Mouse (Mus musculus) myocyte (in vitro differentiated cells): ENCODE data around the gene Mgst3.

ENCODE experiments used
- E2F4 ChIP-seq: IDR thresholded peaks from one replicate; pipeline ENCODE4 v1.6.1; 2011; ENCODE audit warnings: mild to moderate bottlenecking, control low read depth, moderate library complexity; ENCODE audit not compliant: insufficient read depth
- MAX ChIP-seq: IDR thresholded peaks from one replicate; pipeline ENCODE4 v1.6.1; 2011; ENCODE audit warnings: low read depth, mild to moderate bottlenecking, control low read depth
- POLR2A ChIP-seq: IDR thresholded peaks from one replicate; pipeline ENCODE4 v1.6.1; 2011; ENCODE audit warnings: low read depth, mild to moderate bottlenecking, control low read depth, moderate library complexity; ENCODE audit not compliant: insufficient read length
- USF1 ChIP-seq: IDR thresholded peaks from one replicate; pipeline ENCODE4 v1.6.1; 2011; ENCODE audit warnings: low read depth, mild to moderate bottlenecking, control low read depth, moderate library complexity

DNA sequence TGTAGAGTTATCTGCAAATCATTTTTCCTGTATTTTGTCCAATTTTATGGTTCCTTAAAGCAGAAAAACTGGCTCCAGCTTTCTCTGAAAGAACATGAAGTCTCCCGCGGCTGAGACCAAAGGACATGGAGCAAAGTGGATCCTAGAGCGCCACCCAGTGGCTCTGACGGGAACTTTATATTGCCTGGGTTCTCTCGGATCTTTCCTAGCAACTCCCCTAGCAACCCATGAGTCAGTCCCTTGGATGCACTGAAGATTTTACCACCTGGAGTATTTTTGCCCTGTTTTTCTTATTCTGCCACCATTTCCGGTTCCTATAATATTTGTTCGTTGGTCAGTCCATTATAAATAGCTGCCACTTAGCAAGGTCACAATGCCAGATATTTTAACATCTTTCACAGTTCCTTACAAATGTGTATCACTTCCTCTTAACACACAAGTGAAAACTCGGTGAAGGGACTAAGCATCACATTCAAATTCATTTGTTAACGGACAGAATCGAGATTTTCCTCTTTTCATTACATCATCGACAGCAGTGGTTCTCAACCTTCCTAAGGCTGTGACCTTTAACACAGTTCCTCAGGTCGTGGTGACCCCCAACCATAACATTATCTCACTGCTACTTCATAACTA is 56.1 kb downstream of the Mgst3 start:
- TF ChIP-seq POLR2A (no peak), USF1 (no peak), E2F4 (no peak), MAX (no peak)
